Mouse (Mus musculus): ENCODE measurements around the gene Itgae. TPM values are rescaled to one million over a fixed set of nuclear protein-coding genes. Genes with fewer than 3 reads are reported as not detected.
"Not testable (repeated sequence)": the region's sequence is repeated elsewhere in the genome, so short reads cannot be mapped to it uniquely, and the experiment has no call there.

Gene Itgae
- polyA plus RNA-seq, 1 experiment: 5.4 TPM

GRCm38 (mm10) chr11:73090826-73091225, 443 bp downstream of the Itgae start:
- no peak for DNase-seq (ENCODE audit: low read depth, low spot score)
- 83% methylated on average over 2 of the region's 2 CpGs for WGBS

DNA sequence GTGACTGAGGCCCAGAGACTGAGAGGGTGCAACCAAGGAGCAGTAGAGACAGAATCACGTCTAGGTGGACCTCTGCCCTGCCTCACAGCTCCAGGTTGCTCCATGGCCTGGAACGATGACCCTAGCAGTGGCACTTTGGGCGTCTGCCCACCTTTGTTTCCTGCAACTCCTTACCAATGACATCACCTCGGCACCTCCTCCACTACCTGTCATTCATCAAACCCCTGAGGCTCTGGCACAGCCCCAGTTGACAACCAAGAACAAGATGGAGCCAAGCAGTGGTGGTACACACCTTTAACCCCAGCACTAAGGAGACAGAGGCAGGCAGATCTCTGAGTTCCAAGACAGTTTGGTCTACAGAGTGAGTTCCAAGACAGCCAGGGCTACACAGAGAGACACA, 1.7 kb downstream of the Itgae start:
- no peak for DNase-seq (ENCODE audit: low read depth, low spot score)
- 41% methylated on average over 4 of the region's 4 CpGs for WGBS

DNA sequence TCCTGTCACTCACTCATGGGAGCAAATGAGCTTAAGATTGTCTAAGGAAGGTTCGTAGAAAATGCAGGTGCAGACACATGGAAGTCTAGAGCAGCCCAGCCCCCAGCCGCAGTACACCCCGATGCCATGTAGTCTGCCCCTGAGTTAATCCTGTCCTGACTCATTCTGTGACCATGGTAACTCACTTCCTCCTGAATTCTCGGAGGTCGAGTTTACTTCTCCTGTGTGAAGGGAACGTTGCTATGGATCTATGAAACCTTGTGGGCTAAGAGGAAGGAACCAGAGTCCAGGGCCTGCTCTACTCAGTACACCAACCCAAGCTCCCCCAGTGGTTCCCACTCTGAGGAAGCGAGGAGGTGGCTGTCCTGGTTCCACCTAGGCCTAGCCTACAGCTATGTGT, 2.5 kb downstream of the Itgae start:
- DNase-seq (ENCODE audit: low read depth, low spot score): no peak
- WGBS: 72% methylated on average over 7 of the region's 7 CpGs

GRCm38 (mm10) chr11:73094231-73094995, 4.0 kb downstream of the Itgae start:
- DNase-seq (ENCODE audit: low read depth, low spot score): no peak
- WGBS: 70% methylated on average over 11 of the region's 11 CpGs

- no peak for DNase-seq (ENCODE audit: low read depth, low spot score)
- 35% methylated on average over 5 of the region's 5 CpGs for whole genome bisulfite sequencing
These were observed 8.5 kb downstream of the Itgae start for GRCm38 (mm10) chr11:73098860-73099259.

- 70% methylated on average over 14 of the region's 14 CpGs for WGBS
- no peak for DNase-seq (ENCODE audit: low read depth, low spot score)
These were observed 9.8 kb downstream of the Itgae start for GRCm38 (mm10) chr11:73099976-73100750.

DNA sequence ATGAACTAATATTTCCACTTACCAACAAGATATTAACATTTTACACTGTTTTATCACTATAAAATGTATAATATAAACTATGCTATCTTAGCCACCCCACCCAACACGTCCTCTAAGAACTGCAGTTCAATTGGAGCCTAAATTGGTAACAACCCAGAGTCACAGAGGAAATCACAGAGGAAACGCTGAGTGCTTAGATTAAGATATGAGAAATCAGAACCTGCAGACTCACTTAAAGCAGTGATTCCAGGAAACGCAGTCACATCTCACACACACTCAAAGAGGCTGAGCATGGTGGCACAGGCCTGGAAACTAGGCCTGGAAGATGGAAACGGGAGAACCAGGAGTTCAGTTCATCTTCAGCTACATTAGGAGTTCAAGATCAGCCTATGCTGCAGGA, 10.9 kb downstream of the Itgae start:
- WGBS: 73% methylated on average over 4 of the region's 4 CpGs
- no peak for DNase-seq (ENCODE audit: low read depth, low spot score)

DNA sequence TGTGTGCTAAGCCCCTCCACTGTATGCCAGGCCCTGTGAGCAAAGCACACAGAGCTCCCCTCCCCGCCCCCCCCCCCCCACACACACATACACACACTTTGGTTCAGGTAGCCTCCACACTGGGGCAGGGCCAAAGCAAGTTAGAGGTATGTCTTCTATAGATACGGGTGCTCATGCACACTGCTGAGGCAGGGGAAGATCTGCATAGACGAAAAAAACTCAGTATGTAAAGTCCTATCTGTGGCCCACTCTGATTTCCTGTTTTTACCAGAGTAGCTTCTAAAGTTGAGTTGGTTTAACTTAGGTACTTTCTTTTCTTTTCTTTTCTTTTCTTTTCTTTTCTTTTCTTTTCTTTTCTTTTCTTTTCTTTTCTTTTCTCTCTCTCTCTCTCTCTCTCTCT, 14.9 kb downstream of the Itgae start:
- DNase-seq (ENCODE audit: low read depth, low spot score): no peak
- 42% methylated on average over 3 of the region's 3 CpGs for WGBS

DNA sequence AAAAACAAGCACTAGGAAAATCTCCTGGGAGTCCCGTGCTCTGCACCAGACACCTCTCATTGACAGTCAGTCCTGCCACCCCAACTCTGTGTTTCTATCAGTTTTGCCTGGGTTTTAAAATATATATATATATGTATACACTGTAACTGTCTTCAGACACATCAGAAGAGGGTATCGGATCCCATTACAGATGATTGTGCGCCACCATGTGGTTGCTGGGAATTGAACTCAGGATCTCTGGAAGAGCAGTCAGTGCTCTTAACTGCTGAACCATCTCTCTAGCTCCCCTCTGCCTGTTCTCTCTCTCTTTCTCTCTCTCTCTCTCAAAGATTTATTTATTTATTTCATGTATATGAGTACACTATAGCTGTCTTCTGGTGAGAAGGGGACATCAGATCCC, 17.0 kb downstream of the Itgae start:
- WGBS: 31% methylated on average over 3 of the region's 3 CpGs
- not testable (repeated sequence) for DNase-seq (ENCODE audit: low read depth, low spot score)

DNA sequence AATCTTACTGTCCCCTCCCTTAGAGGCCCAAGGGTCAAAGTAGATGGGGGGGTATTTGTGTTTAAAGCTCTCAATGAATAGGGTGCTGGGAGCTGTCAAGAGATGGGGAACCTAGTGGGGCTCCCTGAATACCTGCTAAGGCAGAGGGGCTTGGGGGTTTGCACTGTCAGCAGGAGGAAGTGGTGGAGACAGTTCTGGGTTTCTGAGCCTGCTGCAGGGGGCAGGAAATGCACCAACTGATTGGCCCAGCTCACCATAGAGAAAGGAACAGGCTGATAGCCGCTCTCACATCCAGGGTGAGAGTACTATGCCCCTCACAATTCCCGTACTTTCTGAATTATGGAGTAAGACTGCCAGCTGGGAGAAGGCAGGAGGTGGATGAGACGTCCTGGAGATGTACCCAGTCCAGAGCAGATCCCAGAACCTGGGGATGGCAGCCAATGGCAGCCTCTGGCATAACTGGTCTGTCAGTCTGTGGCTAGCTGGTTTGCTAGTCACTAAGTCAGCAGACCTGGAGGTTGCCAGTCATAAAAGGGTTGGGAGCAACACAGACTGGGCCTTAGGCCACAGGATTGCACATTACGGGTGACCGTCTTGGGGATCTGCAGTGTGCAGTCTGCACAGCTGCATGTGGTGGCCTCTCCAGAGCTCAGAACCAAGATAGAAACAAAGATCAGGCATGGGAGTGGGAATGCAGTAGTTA, 18.0 kb downstream of the Itgae start:
- WGBS: 80% methylated on average over 5 of the region's 5 CpGs
- no peak for DNase-seq (ENCODE audit: low read depth, low spot score)

GRCm38 (mm10) chr11:73108898-73109625, 18.7 kb downstream of the Itgae start:
- WGBS: 67% methylated on average over 14 of the region's 14 CpGs
- DNase-seq (ENCODE audit: low read depth, low spot score): no peak

GRCm38 (mm10) chr11:73109941-73110340, 19.6 kb downstream of the Itgae start:
- no peak for DNase-seq (ENCODE audit: low read depth, low spot score)
- 90% methylated on average over 3 of the region's 3 CpGs for WGBS

DNA sequence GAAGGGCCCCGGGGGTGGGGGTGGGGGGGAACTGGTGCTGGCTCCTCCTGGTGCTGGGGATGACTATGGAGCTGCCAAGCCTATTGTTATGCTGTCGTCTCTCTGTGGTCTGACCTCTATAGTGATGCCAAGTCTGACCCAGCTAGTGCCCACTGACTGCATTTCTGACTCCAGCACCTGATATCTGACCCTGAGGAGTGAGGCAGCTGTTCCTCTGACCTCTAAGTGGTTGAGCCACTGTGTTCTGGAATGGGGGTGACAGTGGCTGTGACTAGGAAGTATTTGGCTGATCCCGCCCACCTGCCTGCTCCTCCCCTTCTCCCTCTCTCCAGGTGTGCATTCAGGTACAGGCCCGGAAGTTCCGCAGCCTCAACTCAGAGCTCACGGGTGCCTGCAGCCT, 21.0 kb downstream of the Itgae start:
- DNase-seq (ENCODE audit: low read depth, low spot score): no peak

DNA sequence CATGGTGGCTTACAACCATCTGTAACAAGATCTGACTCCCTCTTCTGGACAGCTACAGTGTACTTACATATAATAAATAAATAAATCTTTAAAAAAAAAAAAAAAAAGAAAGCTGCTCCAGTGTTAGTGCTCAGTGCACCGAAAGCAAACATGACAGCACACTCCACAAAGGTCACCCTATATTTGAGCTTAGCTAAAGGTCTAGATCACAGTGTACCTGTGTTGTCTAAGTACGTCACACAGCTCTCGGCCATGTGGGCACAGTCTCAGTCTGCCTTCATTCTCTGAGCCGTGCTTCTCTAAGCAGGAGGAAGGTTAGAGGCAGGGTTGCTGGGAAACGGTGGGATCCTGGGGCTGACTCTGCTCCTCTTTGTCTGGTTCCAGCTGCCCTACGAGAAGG, 36.1 kb downstream of the Itgae start:
- DNase-seq (ENCODE audit: low read depth, low spot score): no peak
- WGBS: 93% methylated on average over 6 of the region's 6 CpGs

More for the DNA sequence above, 21.0 kb downstream of the Itgae start:
- WGBS: 62% methylated on average over 6 of the region's 6 CpGs

DNA sequence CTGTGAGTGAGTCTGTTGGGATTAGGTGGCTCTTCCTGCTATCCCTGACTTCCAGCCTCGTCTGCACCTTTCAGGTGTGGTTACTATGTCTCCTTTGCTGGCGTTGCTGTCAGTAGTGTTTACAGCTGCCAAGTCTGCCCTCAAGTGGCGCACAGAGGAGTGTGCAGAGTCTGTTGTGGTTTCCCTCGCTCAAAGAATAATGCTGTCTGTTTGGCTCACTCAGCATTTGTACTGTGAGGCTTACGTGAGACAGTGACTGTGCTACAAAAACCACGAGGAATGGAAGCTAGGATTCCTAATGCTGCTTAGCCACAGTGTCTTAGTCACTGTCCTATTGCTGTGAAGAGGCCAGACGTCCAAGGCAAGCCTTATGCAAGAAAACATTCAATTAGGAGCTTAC, 40.6 kb downstream of the Itgae start:
- 40% methylated on average over 7 of the region's 7 CpGs for WGBS

DNA sequence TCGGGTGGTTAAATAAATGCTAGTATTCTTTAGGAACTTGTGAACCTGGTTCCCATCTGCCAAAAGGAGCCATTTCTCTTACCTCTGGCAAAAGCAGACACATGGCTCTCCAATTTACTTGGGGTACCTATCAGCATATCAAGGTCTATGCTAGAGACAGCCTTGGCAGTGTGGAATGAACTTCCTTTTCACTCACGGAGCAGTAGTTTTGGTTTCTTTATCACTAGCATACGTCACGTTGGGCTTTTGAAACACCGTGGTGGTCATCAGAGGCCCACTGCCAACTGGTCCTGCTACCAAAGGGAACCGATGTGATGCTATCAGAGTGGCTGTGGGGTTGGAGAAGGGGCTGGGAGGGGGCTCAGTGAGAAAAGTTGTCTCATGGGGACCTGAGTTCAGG, 42.6 kb downstream of the Itgae start:
- DNase-seq (ENCODE audit: low read depth, low spot score): no peak
- 91% methylated on average over 6 of the region's 6 CpGs for WGBS

More for the DNA sequence above, 40.6 kb downstream of the Itgae start:
- no peak for DNase-seq (ENCODE audit: low read depth, low spot score)

DNA sequence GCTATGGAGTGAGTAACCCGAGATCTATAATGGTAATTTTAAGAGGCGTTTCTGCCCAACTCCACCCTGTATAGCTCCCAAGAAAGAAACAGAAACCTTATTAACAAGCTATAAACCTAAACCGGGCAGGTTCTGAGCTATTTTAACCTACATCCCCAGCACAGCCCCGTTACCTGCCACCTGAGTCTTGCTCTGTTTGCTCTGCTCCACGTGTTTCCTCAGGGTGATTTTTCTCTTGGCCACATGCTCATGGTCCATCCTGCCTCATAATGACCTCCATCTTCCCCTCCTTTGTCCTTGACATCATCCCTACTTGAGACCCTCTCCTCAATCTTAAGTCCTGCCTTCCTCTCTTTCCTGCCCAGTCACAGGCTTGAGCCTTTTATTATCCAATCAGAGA, 43.8 kb downstream of the Itgae start:
- WGBS: 35% methylated on average over 5 of the region's 5 CpGs
- DNase-seq (ENCODE audit: low read depth, low spot score): no peak

DNA sequence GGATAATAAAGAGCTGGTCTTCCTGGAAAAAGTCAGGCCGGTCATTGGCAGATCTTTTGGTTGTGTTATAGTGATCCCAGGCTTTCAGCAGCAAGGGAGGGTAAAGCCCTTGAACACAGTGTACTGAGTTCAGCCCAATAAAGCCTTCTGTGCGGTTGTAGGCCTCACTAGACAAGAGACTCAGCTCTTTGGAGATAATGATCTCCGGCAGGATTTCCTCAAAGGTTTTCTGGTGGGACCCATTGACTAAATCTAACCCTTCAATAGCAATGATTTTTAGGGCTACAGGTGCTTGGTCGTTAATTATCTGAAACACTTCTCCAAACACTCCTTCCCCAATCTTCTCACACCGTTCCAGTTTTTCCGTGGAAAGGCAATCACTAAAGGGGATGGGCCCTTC, 46.2 kb downstream of the Itgae start:
- DNase-seq (ENCODE audit: low read depth, low spot score): no peak
- 23% methylated on average over 6 of the region's 6 CpGs for WGBS

DNA sequence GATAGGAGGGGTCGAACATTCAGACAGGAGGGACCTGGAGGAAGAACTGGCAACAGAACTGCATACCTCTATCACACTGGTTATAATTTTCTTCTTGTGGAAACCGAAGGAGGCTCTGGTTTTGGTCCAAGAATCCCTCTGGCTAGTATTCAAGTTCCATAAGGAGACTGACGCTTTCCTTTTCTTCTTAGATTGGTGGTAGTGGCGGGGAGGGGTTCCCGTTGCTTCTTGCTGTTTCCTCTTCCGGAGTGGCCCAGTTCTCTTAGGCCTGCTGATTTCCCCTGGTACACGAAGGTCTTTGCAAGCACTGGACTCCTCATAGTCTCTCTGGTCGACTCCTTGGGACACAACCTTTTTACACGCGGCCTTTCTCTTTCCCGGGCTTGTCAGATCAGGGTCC, 46.7 kb downstream of the Itgae start:
- DNase-seq (ENCODE audit: low read depth, low spot score): no peak
- WGBS: 3% methylated on average over 11 of the region's 11 CpGs

Measured in large intestine, adult 2 months (tissue).